Mouse (Mus musculus) cortical plate, adult 2 months (tissue): ENCODE measurements at regions not wholly inside any gene's neighbourhood (a gene's known extent, or its start where the extent isn't known, plus 50 kb on each side); places are given as distances from the start of the nearest gene placed in this dataset.

Experiments
- CTCF ChIP-seq: fragments of 200-500 bp; IDR thresholded peaks from 2 replicates; pipeline ENCODE4 v1.5.1; 2011; ENCODE audit warnings: mild to moderate bottlenecking, control low read depth, low read length; ENCODE audit not compliant: insufficient read depth; ENCODE audit errors: extremely low read depth
- POLR2A ChIP-seq: fragments of 200-500 bp; IDR thresholded peaks from 2 replicates; pipeline ENCODE4 v1.6.1; 2011; ENCODE audit warnings: mild to moderate bottlenecking, low read length, control low read depth; ENCODE audit not compliant: insufficient read depth; ENCODE audit errors: extremely low read depth

DNA sequence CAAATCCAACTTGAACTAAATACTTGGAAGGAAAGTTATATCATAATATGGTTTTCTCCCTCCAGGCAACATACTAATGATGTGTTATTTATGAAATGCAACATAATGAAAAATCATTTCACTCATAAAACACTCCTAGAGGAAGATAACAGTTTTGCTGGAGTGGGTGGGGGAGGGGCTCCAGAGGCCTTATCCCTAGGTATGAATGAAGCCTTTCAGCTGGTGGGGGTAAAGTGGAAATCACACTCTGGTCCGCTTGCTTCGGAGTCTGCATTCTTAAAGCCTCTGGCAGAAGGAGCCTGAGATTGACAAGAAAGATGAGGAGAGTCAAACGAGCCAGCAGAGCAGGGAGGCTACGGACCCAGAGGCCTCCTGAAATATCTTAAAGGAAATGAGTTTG lies 219.5 kb upstream of the Map3k7 start:
- TF ChIP-seq POLR2A = no peak
- TF ChIP-seq CTCF = no peak
